Mouse (Mus musculus): ENCODE data around the gene Dtd1.

- TF ChIP-seq GATA1 (IDR thresholded peaks at IDR 0.05; ENCODE audit: borderline replicate concordance, low read length) (no peak), FLI1 (IDR thresholded peaks at IDR 0.05; ENCODE audit: low read length) (no peak)
Observed at GRCm38 (mm10) chr2:144621491-144621890, 21.8 kb downstream of the Dtd1 start.
